Mouse (Mus musculus): ENCODE results near the gene Tbkbp1.

Gene Tbkbp1

GRCm38 (mm10) chr11:97152662-97153287 is 1.5 kb upstream of the Tbkbp1 start:
- DNase-seq (ENCODE audit: low spot score in 2 of 2) = no peak

- DNase-seq (ENCODE audit: low spot score in 2 of 2) = peak in 1 of 2 experiments; percentile 52
Observed at GRCm38 (mm10) chr11:97152023-97152426, 730 bp upstream of the Tbkbp1 start.

GRCm38 (mm10) chr11:97150411-97151330 is 624 bp downstream of the Tbkbp1 start:
- peak; percentile 56 to 68 for DNase-seq (ENCODE audit: low spot score in 2 of 2)

- DNase-seq (ENCODE audit: low spot score in 2 of 2) = peak; percentile 67 to 71
Observed at GRCm38 (mm10) chr11:97149995-97150410, 1.3 kb downstream of the Tbkbp1 start.

GRCm38 (mm10) chr11:97149026-97149425 is 2.3 kb downstream of the Tbkbp1 start:
- DNase-seq (ENCODE audit: low spot score in 2 of 2) = no peak

GRCm38 (mm10) chr11:97148591-97148990 is 2.7 kb downstream of the Tbkbp1 start:
- no peak for DNase-seq (ENCODE audit: low spot score in 2 of 2)

GRCm38 (mm10) chr11:97147333-97147732 is 4.0 kb downstream of the Tbkbp1 start:
- DNase-seq (ENCODE audit: low spot score in 2 of 2) = no peak

GRCm38 (mm10) chr11:97146724-97147123 is 4.6 kb downstream of the Tbkbp1 start:
- DNase-seq (ENCODE audit: low spot score in 2 of 2) = peak; percentile 63 to 79

GRCm38 (mm10) chr11:97145951-97146350 is 5.3 kb downstream of the Tbkbp1 start:
- no peak for DNase-seq (ENCODE audit: low spot score in 2 of 2)

GRCm38 (mm10) chr11:97145320-97145719 is 6.0 kb downstream of the Tbkbp1 start:
- no peak for DNase-seq (ENCODE audit: low spot score in 2 of 2)

GRCm38 (mm10) chr11:97143196-97143900 is 7.9 kb downstream of the Tbkbp1 start:
- no peak for DNase-seq (ENCODE audit: low spot score in 2 of 2)

GRCm38 (mm10) chr11:97142159-97142608 is 9.1 kb downstream of the Tbkbp1 start:
- DNase-seq (ENCODE audit: low spot score in 2 of 2) = no peak

GRCm38 (mm10) chr11:97140811-97141210 is 10.5 kb downstream of the Tbkbp1 start:
- DNase-seq (ENCODE audit: low spot score in 2 of 2) = no peak

GRCm38 (mm10) chr11:97139256-97139655 is 12.0 kb downstream of the Tbkbp1 start:
- no peak for DNase-seq (ENCODE audit: low spot score in 2 of 2)

GRCm38 (mm10) chr11:97138554-97139226 is 12.6 kb downstream of the Tbkbp1 start:
- no peak for DNase-seq (ENCODE audit: low spot score in 2 of 2)

- DNase-seq (ENCODE audit: low spot score in 2 of 2) = no peak
Observed at GRCm38 (mm10) chr11:97133270-97133669, 18.0 kb downstream of the Tbkbp1 start.

GRCm38 (mm10) chr11:97132185-97132584 is 19.1 kb downstream of the Tbkbp1 start:
- no peak for DNase-seq (ENCODE audit: low spot score in 2 of 2)

GRCm38 (mm10) chr11:97131683-97132082 is 19.6 kb downstream of the Tbkbp1 start:
- DNase-seq (ENCODE audit: low spot score in 2 of 2) = no peak

- DNase-seq (ENCODE audit: low spot score in 2 of 2) = no peak
Observed at GRCm38 (mm10) chr11:97130318-97130717, 21.0 kb downstream of the Tbkbp1 start.

GRCm38 (mm10) chr11:97128956-97129355 is 22.3 kb downstream of the Tbkbp1 start:
- no peak for DNase-seq (ENCODE audit: low spot score in 2 of 2)

GRCm38 (mm10) chr11:97127470-97128223 is 23.6 kb downstream of the Tbkbp1 start:
- no peak for DNase-seq (ENCODE audit: low spot score in 2 of 2)

Data from urinary bladder, postnatal 4 days (tissue).